Mouse (Mus musculus): Measurements from ENCODE around the gene Shkbp1. TPM values are rescaled to one million over a fixed set of nuclear protein-coding genes. Genes with fewer than 3 reads are reported as not detected.

The Shkbp1 gene
- polyA plus RNA-seq, 1 experiment from 2014 or later: 50.7 TPM

DNA sequence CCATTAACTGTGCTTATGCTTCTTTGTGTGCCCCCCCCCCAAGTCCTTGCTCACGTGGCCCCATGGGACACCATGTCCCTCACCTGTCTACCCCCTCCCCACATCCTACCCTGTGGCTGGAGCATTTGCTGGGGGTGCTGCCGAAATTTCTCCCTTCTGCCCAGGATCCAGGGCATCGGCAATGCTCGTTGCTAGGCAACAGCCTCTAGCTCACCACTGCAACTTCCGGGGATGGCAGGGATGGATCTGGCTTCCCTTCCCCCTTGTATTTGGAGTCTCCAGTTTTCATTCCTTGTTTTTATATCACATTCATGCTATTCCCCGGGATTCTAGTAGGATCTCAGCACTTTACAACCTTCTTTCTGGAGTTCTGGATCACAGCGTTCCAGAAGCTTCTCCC lies 16.3 kb downstream of the Shkbp1 start:
- peaks cover 18% of the 10 kb centered on the region for H3K4me1 ChIP-seq (ENCODE audit: control insufficient read depth, insufficient read depth, low read length)
- no peak overlapping the region for H3K27ac ChIP-seq (ENCODE audit: low read depth, low read length)
- H3K4me2 ChIP-seq: peak overlapping the region; percentile 13; the same call in 1 of the 2 replicates
- DNase-seq (ENCODE audit: low spot score, missing footprints) (no peak), ATAC-seq (ENCODE audit: low FRiP score) (no peak)
- H3K4me3 ChIP-seq (ENCODE audit: low read depth, low read length): no peak overlapping the region
- peaks cover 29% of the 10 kb centered on the region for H3K27me3 ChIP-seq (ENCODE audit: control insufficient read depth, insufficient read depth, low read length)
- peaks cover 2% of the 10 kb centered on the region; the same call in 1 of the 2 replicates for H3K36me3 ChIP-seq (ENCODE audit: control insufficient read depth, insufficient read depth, low read length)
- WGBS: 17% methylated on average over 7 of the region's 7 CpGs
- H3K9me3 ChIP-seq (ENCODE audit: control insufficient read depth, low read length): no peaks in the 10 kb centered on the region
- no peak overlapping the region for H3K9ac ChIP-seq (ENCODE audit: low read length)

DNA sequence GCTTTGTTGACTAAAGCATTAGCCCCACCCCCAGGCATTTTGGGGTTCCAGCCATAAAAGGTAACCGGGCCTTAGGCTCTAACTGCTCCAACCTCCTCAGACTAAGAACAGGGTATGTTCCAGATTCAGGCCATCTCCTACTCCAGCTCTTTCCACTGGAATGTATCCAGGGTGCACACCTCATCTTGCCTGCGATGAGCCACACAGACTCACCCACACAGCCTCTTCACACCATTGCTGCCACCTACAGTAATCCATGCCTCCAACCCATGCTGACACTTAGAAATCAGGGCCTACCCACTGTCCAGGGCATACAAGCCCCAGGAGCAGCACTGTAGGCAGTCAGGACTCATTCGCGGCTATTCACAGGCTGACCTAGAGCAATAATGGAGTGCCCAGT lies 16.7 kb downstream of the Shkbp1 start:
- no peak overlapping the region for H3K9ac ChIP-seq (ENCODE audit: low read length)
- H3K9me3 ChIP-seq (ENCODE audit: control insufficient read depth, low read length): no peaks in the 10 kb centered on the region
- H3K27ac ChIP-seq (ENCODE audit: low read depth, low read length): no peak overlapping the region
- ATAC-seq (ENCODE audit: low FRiP score): no peak
- peaks cover 2% of the 10 kb centered on the region; the same call in 1 of the 2 replicates for H3K36me3 ChIP-seq (ENCODE audit: control insufficient read depth, insufficient read depth, low read length)
- peaks cover 33% of the 10 kb centered on the region for H3K27me3 ChIP-seq (ENCODE audit: control insufficient read depth, insufficient read depth, low read length)
- peaks cover 22% of the 10 kb centered on the region for H3K4me1 ChIP-seq (ENCODE audit: control insufficient read depth, insufficient read depth, low read length)
- DNase-seq (ENCODE audit: low spot score, missing footprints): no peak
- 60% methylated on average over 4 of the region's 4 CpGs for WGBS
- no peak overlapping the region for H3K4me3 ChIP-seq (ENCODE audit: low read depth, low read length)
- H3K4me2 ChIP-seq: peak overlapping the region; percentile 13; the same call in 1 of the 2 replicates

DNA sequence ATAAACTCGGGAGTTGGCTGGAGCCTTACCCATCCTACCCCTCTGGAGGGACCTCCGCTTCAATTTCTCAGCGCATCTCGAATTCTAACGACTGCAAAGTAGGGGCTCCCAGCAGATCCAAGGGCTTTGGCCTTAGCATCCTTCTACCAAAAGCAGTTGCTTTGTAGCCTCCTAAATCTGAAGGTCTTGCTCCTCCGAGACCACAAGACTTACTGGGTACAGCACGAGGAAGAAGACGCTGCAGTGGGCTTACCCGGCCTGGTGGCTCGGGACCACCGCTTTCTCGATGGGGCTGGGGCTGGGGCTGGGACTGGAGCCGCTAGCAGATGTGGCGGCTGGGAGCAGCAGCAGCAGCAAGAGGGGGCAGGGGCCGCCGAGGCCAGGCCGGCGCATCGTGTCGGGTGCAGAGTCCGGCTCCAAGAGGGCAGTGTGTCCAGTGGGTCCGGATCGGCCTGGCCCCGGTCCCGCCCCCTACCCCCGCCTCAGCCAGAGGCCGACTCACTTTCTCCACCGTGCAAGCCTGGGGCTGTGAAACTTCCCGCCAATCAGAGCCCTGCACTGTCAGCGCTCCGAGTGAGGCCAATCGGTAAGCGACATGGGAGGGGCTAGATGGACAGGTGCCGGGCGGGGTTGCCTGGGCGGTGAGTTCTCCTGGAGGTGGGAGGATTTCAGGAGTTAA lies 18.5 kb downstream of the Shkbp1 start, which contains the start of gene Ltbp4:
Gene Ltbp4, minus strand, starts transcription at position 518 of the 679 bp plus-strand sequence.
- Histone ChIP-seq H3K4me3 (ENCODE audit: low read depth, low read length) (peak within 1 kb of the TSS; percentile 40), H3K27me3 (ENCODE audit: control insufficient read depth, insufficient read depth, low read length) (peaks cover 51% of the 10 kb centered on the region), H3K4me1 (ENCODE audit: control insufficient read depth, insufficient read depth, low read length) (peaks cover 40% of the 10 kb centered on the region), H3K36me3 (ENCODE audit: control insufficient read depth, insufficient read depth, low read length) (peaks cover under 1% of the 10 kb centered on the region; the same call in 1 of the 2 replicates), H3K9ac (ENCODE audit: low read length) (peak within 1 kb of the TSS; percentile 53), H3K27ac (ENCODE audit: low read depth, low read length) (no peak within 1 kb of the TSS), H3K9me3 (ENCODE audit: control insufficient read depth, low read length) (no peaks in the 10 kb centered on the region), H3K4me2 (peak within 1 kb of the TSS; percentile 76)
- ATAC-seq (ENCODE audit: low FRiP score) (peak; percentile 60), DNase-seq (ENCODE audit: low spot score, missing footprints) (peak; percentile 93)
- under 1% methylated on average over 36 of the region's 36 CpGs for WGBS

DNA sequence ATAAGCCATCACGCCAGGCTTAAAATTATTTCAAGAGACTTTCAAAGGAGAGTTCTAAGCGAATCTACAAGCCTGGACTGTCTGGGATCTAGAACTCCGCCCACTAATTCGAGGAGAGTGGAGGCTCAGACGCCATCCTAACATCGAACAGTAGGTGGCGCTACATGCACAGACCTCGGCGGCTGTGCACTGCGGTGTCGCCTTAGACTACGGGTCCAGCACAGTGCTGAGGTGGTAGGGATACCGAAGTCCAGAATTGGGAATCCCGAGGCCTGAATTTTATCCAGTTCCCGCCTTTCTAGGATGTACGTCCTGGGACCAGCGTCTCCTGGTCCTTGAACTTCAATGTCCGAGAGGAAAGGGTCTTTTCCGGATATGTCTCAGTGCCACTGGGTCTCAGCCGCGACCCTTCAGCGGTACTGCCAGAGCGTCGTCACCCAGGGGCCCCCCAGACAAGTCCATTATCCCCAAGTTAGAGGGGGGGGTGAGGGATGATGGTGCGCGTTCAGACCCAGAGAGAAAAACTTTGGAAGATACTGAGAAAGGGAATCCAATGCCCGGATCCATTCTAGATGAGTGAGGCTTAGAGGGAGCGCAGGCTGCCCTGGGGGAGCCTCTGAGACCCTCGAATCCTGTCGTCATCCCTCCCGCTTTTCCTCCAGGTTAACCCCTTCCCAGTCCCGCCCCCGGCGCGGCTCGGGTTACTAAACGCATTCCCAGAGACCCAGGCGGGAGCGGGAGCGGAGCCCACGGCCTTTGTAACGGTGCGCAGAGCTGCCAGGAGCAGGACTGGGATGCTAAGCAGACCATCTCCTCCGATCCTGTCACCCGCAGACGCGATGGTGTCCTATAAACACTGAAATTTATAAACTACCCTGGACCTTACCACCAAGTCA lies 19.6 kb downstream of the Shkbp1 start:
- no peaks in the 10 kb centered on the region for H3K9me3 ChIP-seq (ENCODE audit: control insufficient read depth, low read length)
- H3K36me3 ChIP-seq (ENCODE audit: control insufficient read depth, insufficient read depth, low read length): no peaks in the 10 kb centered on the region
- peaks cover 41% of the 10 kb centered on the region for H3K4me1 ChIP-seq (ENCODE audit: control insufficient read depth, insufficient read depth, low read length)
- peak overlapping the region; percentile 76 for H3K4me2 ChIP-seq
- H3K9ac ChIP-seq (ENCODE audit: low read length): peak overlapping the region; percentile 53
- under 1% methylated on average over 47 of the region's 47 CpGs for whole genome bisulfite sequencing
- ATAC-seq (ENCODE audit: low FRiP score): peak; percentile 78
- peak overlapping the region; percentile 40 for H3K4me3 ChIP-seq (ENCODE audit: low read depth, low read length)
- H3K27ac ChIP-seq (ENCODE audit: low read depth, low read length): no peak overlapping the region
- peak; percentile 99 for DNase-seq (ENCODE audit: low spot score, missing footprints)
- H3K27me3 ChIP-seq (ENCODE audit: control insufficient read depth, insufficient read depth, low read length): peaks cover 62% of the 10 kb centered on the region

DNA sequence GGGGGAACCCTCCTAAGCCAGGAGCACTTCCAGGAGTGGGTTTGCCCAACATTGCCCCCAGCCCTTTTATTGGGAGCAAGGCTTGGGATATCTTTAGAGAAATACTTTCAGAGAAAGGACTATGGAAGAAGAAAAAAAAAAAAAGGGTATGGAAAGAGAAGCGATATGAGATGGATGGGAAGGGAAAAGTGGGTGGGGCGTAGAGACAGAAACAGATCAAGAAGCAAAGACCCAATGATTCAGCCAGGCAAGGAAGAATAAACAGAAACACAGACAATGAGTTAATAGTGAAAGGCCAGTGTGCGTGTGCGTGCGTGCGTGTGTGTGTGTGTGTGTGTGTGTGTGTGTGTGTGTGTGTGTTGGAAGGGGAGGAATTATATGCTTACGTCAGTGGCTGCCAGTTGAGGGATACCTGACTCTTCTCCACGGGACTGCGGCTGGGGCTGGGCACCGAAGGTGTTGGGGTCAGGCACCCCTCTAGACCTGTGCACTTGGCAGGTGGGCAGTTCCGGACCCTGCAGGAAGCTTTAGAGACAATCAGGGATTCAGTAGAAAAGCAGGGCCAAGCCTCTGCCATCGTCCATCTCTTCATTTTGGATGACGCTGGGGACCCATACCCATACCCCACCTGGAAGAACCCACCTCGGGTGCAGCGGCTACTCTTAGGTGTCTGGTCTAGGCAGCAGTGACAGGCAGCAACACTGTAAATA lies 20.7 kb downstream of the Shkbp1 start:
- H3K4me2 ChIP-seq: no peak overlapping the region
- H3K27me3 ChIP-seq (ENCODE audit: control insufficient read depth, insufficient read depth, low read length): peaks cover 72% of the 10 kb centered on the region
- ATAC-seq (ENCODE audit: low FRiP score) (no peak), DNase-seq (ENCODE audit: low spot score, missing footprints) (no peak)
- no peak overlapping the region; the same call in 1 of the 2 replicates for H3K9ac ChIP-seq (ENCODE audit: low read length)
- H3K36me3 ChIP-seq (ENCODE audit: control insufficient read depth, insufficient read depth, low read length): no peaks in the 10 kb centered on the region
- no peak overlapping the region for H3K27ac ChIP-seq (ENCODE audit: low read depth, low read length)
- H3K4me3 ChIP-seq (ENCODE audit: low read depth, low read length): no peak overlapping the region; the same call in 1 of the 2 replicates
- peaks cover 47% of the 10 kb centered on the region for H3K4me1 ChIP-seq (ENCODE audit: control insufficient read depth, insufficient read depth, low read length)
- 58% methylated on average over 15 of the region's 15 CpGs for WGBS
- no peaks in the 10 kb centered on the region for H3K9me3 ChIP-seq (ENCODE audit: control insufficient read depth, low read length)

- H3K9ac ChIP-seq (ENCODE audit: low read length): no peak overlapping the region; the same call in 1 of the 2 replicates
- H3K9me3 ChIP-seq (ENCODE audit: control insufficient read depth, low read length): no peaks in the 10 kb centered on the region
- H3K27ac ChIP-seq (ENCODE audit: low read depth, low read length): no peak overlapping the region
- ATAC-seq (ENCODE audit: low FRiP score) (no peak), DNase-seq (ENCODE audit: low spot score, missing footprints) (no peak)
- WGBS: under 1% methylated on average over 32 of the region's 32 CpGs
- peaks cover 79% of the 10 kb centered on the region for H3K27me3 ChIP-seq (ENCODE audit: control insufficient read depth, insufficient read depth, low read length)
- no peaks in the 10 kb centered on the region for H3K36me3 ChIP-seq (ENCODE audit: control insufficient read depth, insufficient read depth, low read length)
- H3K4me1 ChIP-seq (ENCODE audit: control insufficient read depth, insufficient read depth, low read length): peaks cover 50% of the 10 kb centered on the region
- H3K4me3 ChIP-seq (ENCODE audit: low read depth, low read length): no peak overlapping the region; the same call in 1 of the 2 replicates
- H3K4me2 ChIP-seq: peak overlapping the region; percentile 7; the same call in 1 of the 2 replicates
Measured at GRCm38 (mm10) chr7:27334405-27334911, 21.4 kb downstream of the Shkbp1 start.

GRCm38 (mm10) chr7:27333316-27333941 lies 22.4 kb downstream of the Shkbp1 start:
- Histone ChIP-seq H3K36me3 (ENCODE audit: control insufficient read depth, insufficient read depth, low read length) (no peaks in the 10 kb centered on the region), H3K27ac (ENCODE audit: low read depth, low read length) (no peak overlapping the region), H3K9ac (ENCODE audit: low read length) (peak overlapping the region; percentile 44), H3K4me3 (ENCODE audit: low read depth, low read length) (peak overlapping the region; percentile 35), H3K27me3 (ENCODE audit: control insufficient read depth, insufficient read depth, low read length) (peaks cover 84% of the 10 kb centered on the region), H3K4me1 (ENCODE audit: control insufficient read depth, insufficient read depth, low read length) (peaks cover 52% of the 10 kb centered on the region), H3K9me3 (ENCODE audit: control insufficient read depth, low read length) (no peaks in the 10 kb centered on the region), H3K4me2 (peak overlapping the region; percentile 68)
- ATAC-seq (ENCODE audit: low FRiP score): no peak
- WGBS: 2% methylated on average over 58 of the region's 77 CpGs
- DNase-seq (ENCODE audit: low spot score, missing footprints): peak; percentile 91
